Mouse (Mus musculus): ENCODE data around the gene Fam19a2.

Fam19a2 gene

DNA sequence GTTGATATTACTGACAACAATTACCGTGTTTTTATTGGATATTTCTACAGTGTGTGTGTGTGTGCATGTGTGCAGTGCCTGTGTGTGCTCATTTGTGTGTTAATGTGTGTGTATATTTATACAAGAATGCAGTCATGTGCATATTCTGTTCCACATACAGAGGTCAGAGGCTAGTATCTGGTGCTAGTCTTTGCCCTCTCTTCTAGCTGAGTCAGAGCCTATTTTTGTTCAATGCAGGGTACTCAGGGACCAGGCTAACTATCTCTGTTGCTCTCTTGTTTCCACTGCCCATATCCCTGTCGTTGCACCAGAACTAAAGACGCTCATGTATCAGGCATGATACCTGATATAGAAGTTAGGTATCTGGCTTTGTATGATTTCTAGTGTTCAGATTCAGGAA, 251.0 kb downstream of the Fam19a2 start:
- in situ Hi-C loops (cut with MboI; ENCODE audit: low pct_unique_long_range_greater_than_20kb in 1 of 2, low sequenced_read_pairs in 2 of 2, unreplicated experiment in 1 of 2): no loop called here

DNA sequence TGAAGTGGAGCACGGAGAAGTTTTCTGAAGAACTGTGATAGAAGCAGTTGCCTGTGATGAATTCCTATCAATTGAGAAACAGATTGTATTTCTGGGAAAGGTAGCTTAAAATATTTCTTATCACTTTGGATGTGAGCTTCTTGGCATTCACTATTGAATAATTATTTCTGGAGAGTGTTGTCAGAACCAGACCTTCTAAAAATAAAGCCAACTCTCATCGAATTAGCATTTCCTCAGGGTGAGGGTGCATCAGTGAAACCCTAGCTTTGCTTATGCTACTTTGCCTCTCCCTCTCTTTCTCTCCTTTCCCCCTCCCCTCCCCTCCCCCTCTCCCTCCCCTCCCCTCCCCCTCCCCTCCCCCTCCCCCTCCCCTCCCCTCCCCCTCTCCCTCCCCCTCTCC, 256.8 kb downstream of the Fam19a2 start:
- in situ Hi-C loops (cut with MboI; ENCODE audit: low pct_unique_long_range_greater_than_20kb in 1 of 2, low sequenced_read_pairs in 2 of 2, unreplicated experiment in 1 of 2): no loop called here

DNA sequence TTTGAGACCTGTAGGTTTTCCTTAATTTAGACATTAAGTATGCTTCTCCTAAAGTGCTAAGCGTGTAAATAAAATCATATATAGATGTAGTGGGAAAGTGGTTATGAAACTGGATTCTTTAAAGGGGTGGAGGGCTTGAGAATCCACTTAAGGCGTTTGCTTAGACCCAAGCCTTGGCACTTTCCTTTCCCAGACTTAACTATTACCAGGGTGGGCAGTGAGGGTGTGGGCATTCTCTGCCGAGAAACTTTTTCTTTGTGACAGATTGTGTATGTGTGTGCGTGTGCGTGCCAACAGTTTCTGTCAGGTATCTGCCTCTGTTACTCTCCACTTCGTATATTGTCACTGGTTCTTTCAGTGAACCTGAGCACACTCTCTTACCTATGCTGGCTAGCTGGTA, 257.4 kb downstream of the Fam19a2 start:
- in situ Hi-C loops (cut with MboI; ENCODE audit: low pct_unique_long_range_greater_than_20kb in 1 of 2, low sequenced_read_pairs in 2 of 2, unreplicated experiment in 1 of 2): no loop called here

GRCm38 (mm10) chr10:123525424-123525823, 261.6 kb downstream of the Fam19a2 start:
- in situ Hi-C loops (cut with MboI; ENCODE audit: low pct_unique_long_range_greater_than_20kb in 1 of 2, low sequenced_read_pairs in 2 of 2, unreplicated experiment in 1 of 2): no loop called here

- in situ Hi-C loops (cut with MboI; ENCODE audit: low pct_unique_long_range_greater_than_20kb in 1 of 2, low sequenced_read_pairs in 2 of 2, unreplicated experiment in 1 of 2): no loop called here
Measured at GRCm38 (mm10) chr10:123526059-123526458, 262.3 kb downstream of the Fam19a2 start.

DNA sequence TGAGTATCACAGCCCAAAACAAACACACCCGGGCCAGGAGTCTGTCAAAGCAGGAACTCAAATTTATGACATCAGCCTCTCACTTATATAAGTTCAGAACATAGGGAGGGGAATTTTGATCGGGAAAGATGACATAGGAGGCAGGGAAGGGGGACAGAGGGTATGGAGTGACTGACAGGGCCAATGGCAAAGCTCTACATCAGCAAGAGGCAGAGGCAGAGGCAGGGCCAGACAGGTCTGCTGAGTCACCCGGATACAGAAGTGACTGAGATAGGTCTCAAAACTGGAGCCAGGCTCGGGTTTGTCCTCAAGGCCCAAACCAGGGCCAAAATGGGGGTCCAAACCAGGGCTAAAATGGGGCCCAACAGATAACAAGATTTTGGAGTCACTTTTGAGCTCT, 272.3 kb downstream of the Fam19a2 start:
- in situ Hi-C loops (cut with MboI; ENCODE audit: low pct_unique_long_range_greater_than_20kb in 1 of 2, low sequenced_read_pairs in 2 of 2, unreplicated experiment in 1 of 2): no loop called here

DNA sequence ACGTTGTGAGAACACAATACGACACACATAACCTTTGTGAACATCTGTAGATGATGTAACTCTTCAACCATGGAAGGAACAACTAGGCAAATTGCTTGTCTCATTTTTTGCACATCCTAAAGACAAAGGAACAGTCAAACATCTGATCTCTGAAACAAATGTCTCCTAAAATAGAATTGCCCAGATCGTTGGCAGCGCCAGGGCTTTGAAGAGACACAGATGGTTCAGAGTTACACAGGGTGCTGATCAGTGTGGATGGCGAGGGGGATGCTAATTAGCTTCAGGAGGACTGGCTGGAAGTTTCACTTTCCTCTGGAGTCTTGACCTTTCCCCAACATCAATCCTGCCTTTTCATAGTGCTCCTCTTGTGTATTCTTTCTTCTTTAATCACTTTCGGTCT, 284.6 kb downstream of the Fam19a2 start:
- in situ Hi-C loops (cut with MboI; ENCODE audit: low pct_unique_long_range_greater_than_20kb in 1 of 2, low sequenced_read_pairs in 2 of 2, unreplicated experiment in 1 of 2): no loop called here

DNA sequence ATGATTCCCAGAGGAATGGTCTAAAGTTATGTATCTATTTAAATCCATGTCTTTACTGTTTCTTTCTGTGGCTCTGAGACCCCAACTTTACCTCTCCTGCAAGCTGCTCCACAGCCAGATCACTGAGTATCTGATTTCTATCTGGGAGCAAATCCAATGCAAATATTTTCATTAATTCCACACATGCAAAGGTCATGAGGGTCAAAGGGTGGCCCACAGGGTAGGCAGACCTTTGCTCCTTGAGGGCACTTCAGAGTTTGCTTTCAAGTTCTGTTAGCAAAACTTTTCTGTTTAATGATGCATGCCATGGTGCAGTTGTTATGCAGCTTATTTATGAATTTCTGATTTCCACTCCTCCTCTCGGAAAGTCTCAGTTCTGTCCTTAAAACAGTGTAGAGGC, 303.9 kb downstream of the Fam19a2 start:
- in situ Hi-C loops (cut with MboI; ENCODE audit: low pct_unique_long_range_greater_than_20kb in 1 of 2, low sequenced_read_pairs in 2 of 2, unreplicated experiment in 1 of 2): no loop called here

- in situ Hi-C loops (cut with MboI; ENCODE audit: low pct_unique_long_range_greater_than_20kb in 1 of 2, low sequenced_read_pairs in 2 of 2, unreplicated experiment in 1 of 2): no loop called here
Measured at GRCm38 (mm10) chr10:123570616-123571188, 306.9 kb downstream of the Fam19a2 start.

DNA sequence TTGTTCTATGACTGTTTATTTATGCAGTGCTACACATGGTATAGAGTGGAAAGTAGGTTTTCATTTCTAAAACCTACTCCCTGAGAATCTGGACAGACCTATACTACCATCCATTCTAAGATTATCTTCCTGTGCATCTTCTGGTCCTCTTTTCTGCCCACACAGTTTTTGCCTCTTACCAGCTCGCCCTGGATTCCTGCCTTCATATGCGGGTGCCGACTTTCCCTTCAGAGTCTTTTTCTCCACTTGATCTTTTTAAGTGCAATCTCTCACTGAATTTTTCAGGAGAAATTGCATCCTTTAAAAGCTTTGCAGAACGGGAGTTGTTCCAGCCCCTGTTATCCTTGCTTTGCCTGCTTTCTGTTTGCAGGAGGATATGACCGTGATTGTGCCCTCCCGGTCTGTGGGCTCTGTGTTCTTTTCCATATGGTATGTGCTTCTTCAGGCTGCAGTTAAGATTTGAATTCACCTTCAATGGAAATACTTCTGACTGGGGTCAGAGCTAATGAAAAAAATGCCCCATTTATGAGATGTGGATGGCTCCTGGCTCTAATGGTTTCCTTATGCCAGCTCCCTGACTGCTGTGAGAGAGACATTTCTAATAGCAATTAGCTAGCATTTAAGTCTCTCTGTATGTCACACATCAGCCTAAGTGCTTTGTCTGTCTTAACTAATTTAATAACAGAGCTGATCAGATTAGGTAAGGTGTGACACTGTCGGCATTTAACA, 308.7 kb downstream of the Fam19a2 start:
- in situ Hi-C loops (cut with MboI; ENCODE audit: low pct_unique_long_range_greater_than_20kb in 1 of 2, low sequenced_read_pairs in 2 of 2, unreplicated experiment in 1 of 2): no loop called here

- in situ Hi-C loops (cut with MboI; ENCODE audit: low pct_unique_long_range_greater_than_20kb in 1 of 2, low sequenced_read_pairs in 2 of 2, unreplicated experiment in 1 of 2): no loop called here
Measured at GRCm38 (mm10) chr10:123577823-123578222, 314.0 kb downstream of the Fam19a2 start.

GRCm38 (mm10) chr10:123579012-123579411, 315.2 kb downstream of the Fam19a2 start:
- in situ Hi-C loops (cut with MboI; ENCODE audit: low pct_unique_long_range_greater_than_20kb in 1 of 2, low sequenced_read_pairs in 2 of 2, unreplicated experiment in 1 of 2): no loop called here

DNA sequence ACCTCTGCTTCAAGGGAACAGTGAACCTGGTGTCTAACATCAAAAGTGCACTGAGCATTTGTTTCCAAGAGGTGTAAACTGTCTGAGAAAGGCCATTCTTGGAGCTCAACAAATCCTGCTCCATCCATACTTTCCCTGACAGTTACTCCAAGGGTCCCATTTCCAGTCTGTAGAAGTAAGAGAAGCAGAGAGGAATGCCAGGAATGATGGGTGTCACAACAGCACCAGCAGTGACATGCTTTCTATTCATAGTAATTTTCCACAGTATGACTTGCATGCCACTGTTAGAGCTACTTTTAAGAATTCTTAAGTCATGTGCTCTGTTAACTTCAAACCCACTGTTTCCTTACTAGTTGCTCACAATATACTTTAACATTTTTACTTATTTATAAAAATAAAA, 331.2 kb downstream of the Fam19a2 start:
- in situ Hi-C loops (cut with MboI; ENCODE audit: low pct_unique_long_range_greater_than_20kb in 1 of 2, low sequenced_read_pairs in 2 of 2, unreplicated experiment in 1 of 2): no loop called here

DNA sequence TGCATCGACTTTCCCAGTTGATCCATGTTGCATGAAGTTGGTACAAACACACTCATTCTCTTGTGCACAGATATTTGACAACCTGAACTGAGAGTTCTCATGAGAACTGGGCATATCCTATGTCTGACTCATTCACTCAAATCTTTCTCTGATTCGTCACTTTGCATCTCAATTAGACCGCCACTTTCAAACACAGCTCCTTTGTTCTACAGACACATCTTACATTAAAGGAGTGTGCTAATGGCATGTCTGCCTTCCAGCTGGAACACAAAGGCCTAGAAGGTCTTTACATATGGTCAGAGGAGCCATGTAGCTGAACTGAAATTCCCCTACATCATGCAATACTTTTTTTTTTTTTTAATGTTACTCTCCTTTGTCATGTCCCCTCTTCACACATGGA, 333.3 kb downstream of the Fam19a2 start:
- in situ Hi-C loops (cut with MboI; ENCODE audit: low pct_unique_long_range_greater_than_20kb in 1 of 2, low sequenced_read_pairs in 2 of 2, unreplicated experiment in 1 of 2): no loop called here

DNA sequence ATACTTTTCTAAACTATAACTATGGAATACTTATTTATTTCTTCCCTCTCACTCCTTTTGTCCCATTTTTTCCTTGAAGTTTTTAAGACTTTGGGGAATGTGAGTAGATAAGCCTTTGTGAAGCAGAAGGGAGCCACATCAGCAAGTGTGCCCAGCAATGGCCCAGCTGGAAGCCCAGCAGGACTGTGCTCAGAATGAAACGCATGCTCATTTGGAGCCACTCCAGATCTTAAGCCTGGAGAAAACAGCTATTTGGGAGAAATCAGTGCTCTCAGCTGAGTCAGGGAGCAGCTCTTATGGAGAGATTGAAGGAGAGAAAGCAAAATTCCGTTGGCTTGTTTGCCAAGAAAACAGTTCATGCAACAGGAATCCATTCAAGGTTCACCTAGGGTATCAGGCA, 341.9 kb downstream of the Fam19a2 start:
- in situ Hi-C loops (cut with MboI; ENCODE audit: low pct_unique_long_range_greater_than_20kb in 1 of 2, low sequenced_read_pairs in 2 of 2, unreplicated experiment in 1 of 2): no loop called here

DNA sequence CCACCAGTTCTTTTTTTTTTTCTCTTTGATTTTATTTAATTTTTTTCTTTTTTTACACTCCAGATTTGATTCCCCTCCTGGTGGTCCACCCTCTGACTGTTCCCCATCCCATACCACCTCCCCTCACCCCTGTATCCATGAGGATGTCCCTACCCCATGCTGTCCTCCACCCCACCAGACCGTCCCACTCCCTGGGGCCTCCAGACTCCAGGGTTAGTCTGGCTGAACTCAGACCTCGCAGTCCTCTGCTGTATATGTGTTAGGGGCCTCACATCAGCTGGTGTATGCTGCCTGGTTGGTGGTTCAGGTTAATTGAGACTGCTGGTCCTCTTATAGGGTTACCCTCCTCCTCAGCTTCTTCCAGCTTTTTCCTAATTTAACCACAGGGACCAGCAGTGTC, 362.9 kb downstream of the Fam19a2 start:
- in situ Hi-C loops (cut with MboI; ENCODE audit: low pct_unique_long_range_greater_than_20kb in 1 of 2, low sequenced_read_pairs in 2 of 2, unreplicated experiment in 1 of 2): no loop called here

DNA sequence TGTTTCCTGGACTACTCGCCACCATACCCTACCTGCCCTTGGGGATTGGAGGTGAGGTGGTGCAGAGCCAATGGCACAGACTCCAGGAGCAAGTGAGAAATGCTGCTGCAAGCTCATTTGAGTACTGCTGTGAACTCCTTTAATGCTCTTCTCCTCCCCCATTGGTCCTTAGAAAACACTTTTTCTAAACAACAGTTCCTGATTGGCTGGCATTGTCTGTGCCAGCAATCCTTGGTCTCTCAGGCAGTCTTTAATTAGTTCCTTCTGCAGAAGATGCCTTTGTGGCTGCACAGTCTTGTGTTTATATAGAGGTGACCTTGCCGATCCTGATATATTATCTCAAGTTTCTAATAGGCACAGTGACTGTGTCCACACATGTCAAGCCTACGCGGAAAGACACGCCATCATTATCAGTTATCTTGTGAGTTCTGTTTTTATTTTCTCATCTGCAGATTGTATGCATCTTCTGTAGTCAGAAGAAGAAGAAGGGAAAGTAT, 365.5 kb downstream of the Fam19a2 start:
- in situ Hi-C loops (cut with MboI; ENCODE audit: low pct_unique_long_range_greater_than_20kb in 1 of 2, low sequenced_read_pairs in 2 of 2, unreplicated experiment in 1 of 2): no loop called here

GRCm38 (mm10) chr10:123632029-123632428, 368.2 kb downstream of the Fam19a2 start:
- in situ Hi-C loops (cut with MboI; ENCODE audit: low pct_unique_long_range_greater_than_20kb in 1 of 2, low sequenced_read_pairs in 2 of 2, unreplicated experiment in 1 of 2): no loop called here

DNA sequence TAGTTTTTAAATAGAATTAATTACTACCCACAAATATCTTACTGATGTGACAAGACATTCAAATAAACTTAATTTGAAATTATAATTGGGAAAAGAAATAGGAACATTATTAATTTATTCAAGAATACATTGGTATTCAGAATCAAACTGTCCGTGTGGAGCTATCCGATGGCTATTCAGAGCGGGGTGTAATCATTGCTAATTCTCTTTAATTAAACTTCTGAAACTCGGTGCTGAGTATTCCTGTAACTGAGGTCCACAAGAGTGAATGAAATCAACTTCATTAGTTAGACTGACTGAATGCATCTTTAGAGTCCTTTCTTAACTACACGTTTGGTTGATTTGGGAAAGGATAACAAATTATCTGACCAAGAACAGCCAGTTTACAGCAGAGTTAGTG, 372.9 kb downstream of the Fam19a2 start:
- in situ Hi-C loops (cut with MboI; ENCODE audit: low pct_unique_long_range_greater_than_20kb in 1 of 2, low sequenced_read_pairs in 2 of 2, unreplicated experiment in 1 of 2): no loop called here

- in situ Hi-C loops (cut with MboI; ENCODE audit: low pct_unique_long_range_greater_than_20kb in 1 of 2, low sequenced_read_pairs in 2 of 2, unreplicated experiment in 1 of 2): no loop called here
Measured at GRCm38 (mm10) chr10:123637496-123637895, 373.7 kb downstream of the Fam19a2 start.

Data from mouse embryonic stem cell (cell line).